ENCODE assay signal across 7 mouse cellular contexts in genomic region chr14:122104881-122105280, GRCm38 (mm10). TPM values are rescaled to one million over a fixed set of nuclear protein-coding genes. Genes with fewer than 3 reads are reported as not detected.
DNase-seq lines count a peak whose midpoint lies in the region; ATAC-seq lines count a peak whose summit lies in the region.

No protein-coding gene starts in this region.

- WGBS in intestine, embryonic 15.5 days = 1% methylated on average over 24 of the region's 24 CpGs
- WGBS in midbrain, embryonic 10.5 days = 1% methylated on average over 24 of the region's 24 CpGs

- intact Hi-C loops in gastrocnemius, postnatal 36 days (cut with DNase I) = no loop called here
- intact Hi-C loops in left cerebral cortex, postnatal 25 days (cut with DNase I) = loop anchor here (10.0 kb wide), 1 partner anchor 380 kb away; no protein-coding TSS in a partner anchor

- peaks cover 12% of the 10 kb centered on the region; the same call in 1 of the 2 replicates for H3K4me1 ChIP-seq in intestine, embryonic 15.5 days (replicated peaks)
- H3K4me1 ChIP-seq in midbrain, embryonic 10.5 days = peaks cover 43% of the 10 kb centered on the region

- no peaks in the 10 kb centered on the region for H3K36me3 ChIP-seq in intestine, embryonic 15.5 days
- no peaks in the 10 kb centered on the region for H3K36me3 ChIP-seq in midbrain, embryonic 10.5 days

- peak; percentile 94 for ATAC-seq in intestine, embryonic 15.5 days

- peak; percentile 98 for DNase-seq in adrenal gland, adult 2 months
- peak; percentile 88 for DNase-seq in embryo, embryonic 11.5 days (ENCODE audit: low read depth, low spot score)
- peak; percentile 88 to 91 for DNase-seq in gastrocnemius, postnatal 36 days
- peak; percentile 89 to 97 for DNase-seq in left cerebral cortex, postnatal 25 days (ENCODE audit: low spot score in 2 of 2)
- DNase-seq in midbrain, embryonic 10.5 days (ENCODE audit: low spot score) = peak; percentile 95
- peak; percentile 87 for DNase-seq in right cerebral cortex, postnatal 4 days

- no peaks in the 10 kb centered on the region for H3K27me3 ChIP-seq in intestine, embryonic 15.5 days (replicated peaks)
- H3K27me3 ChIP-seq in midbrain, embryonic 10.5 days (ENCODE audit: low read depth, poor library complexity, severe bottlenecking) = no peaks in the 10 kb centered on the region

- H3K4me2 ChIP-seq in intestine, embryonic 15.5 days (replicated peaks) = peak overlapping the region; percentile 74

- H3K9me3 ChIP-seq in intestine, embryonic 15.5 days = no peaks in the 10 kb centered on the region
- H3K9me3 ChIP-seq in midbrain, embryonic 10.5 days (replicated peaks) = no peaks in the 10 kb centered on the region

- H3K27ac ChIP-seq in intestine, embryonic 15.5 days = peak overlapping the region; percentile 91
- peak overlapping the region; percentile 86 for H3K27ac ChIP-seq in midbrain, embryonic 10.5 days (replicated peaks)

- peak overlapping the region; percentile 35 for H3K4me3 ChIP-seq in intestine, embryonic 15.5 days (replicated peaks)
- peak overlapping the region; percentile 58 for H3K4me3 ChIP-seq in midbrain, embryonic 10.5 days

- H3K9ac ChIP-seq in intestine, embryonic 15.5 days = peak overlapping the region; percentile 56

RNA-seq across cellular contexts. Expression of gene Tm9sf2, which starts 2.0 kb away (rescaled TPM):
- total RNA-seq in adrenal gland, adult 2 months (2021) = 100 to 1,000 TPM; 142 to 153 TPM
- polyA plus RNA-seq in adrenal gland, adult 2 months (2012; rRNA removed) = 558 and 638 TPM in 2 replicates
- total RNA-seq in gastrocnemius, postnatal 36 days (2021) = 10 to 100 TPM; 53.7 to 59.3 TPM
- 247 and 273 TPM in 2 replicates for polyA plus RNA-seq in intestine, embryonic 15.5 days (2015; fragmentation: Nextera tagmentation; extraction: Ambion mirVana)
- 100 to 1,000 TPM; 107 to 112 TPM for total RNA-seq in left cerebral cortex, postnatal 25 days (2021)
- polyA plus RNA-seq in midbrain, embryonic 10.5 days (2016; fragmentation: Nextera tagmentation; extraction: Ambion mirVana) = 133 and 135 TPM in 2 replicates

Comparison
In these comparisons a context has a peak if more than half of its experiments do, and no peak if none do; other contexts are left out.
1. Peak in every context shown above with its lines: DNase-seq, ATAC-seq, H3K4me3 ChIP-seq and H3K27ac ChIP-seq.